Mouse (Mus musculus): ENCODE measurements around the gene Mrps7.

- TF ChIP-seq CTCF (conservative IDR thresholded peaks at IDR 0.05; ENCODE audit: insufficient read depth, insufficient read length, low read depth, low read length) (no peak), POLR2A (IDR thresholded peaks at IDR 0.05; ENCODE audit: low read depth, low read length) (no peak)
Observed at GRCm38 (mm10) chr11:115630532-115631504, 27.1 kb downstream of the Mrps7 start.

Data from kidney, adult 2 months (tissue).